Mouse (Mus musculus) right cerebral cortex, adult 2 months (tissue): Measurements from ENCODE around the gene Gm20708.

Source experiments
- DNase-seq, 2 experiments: peaks; one replicate each; pipeline ENCODE4 v3.0.0; 2021 to 2022; ENCODE audit warnings: low spot score in 2 of 2

Gm20708 gene

DNA sequence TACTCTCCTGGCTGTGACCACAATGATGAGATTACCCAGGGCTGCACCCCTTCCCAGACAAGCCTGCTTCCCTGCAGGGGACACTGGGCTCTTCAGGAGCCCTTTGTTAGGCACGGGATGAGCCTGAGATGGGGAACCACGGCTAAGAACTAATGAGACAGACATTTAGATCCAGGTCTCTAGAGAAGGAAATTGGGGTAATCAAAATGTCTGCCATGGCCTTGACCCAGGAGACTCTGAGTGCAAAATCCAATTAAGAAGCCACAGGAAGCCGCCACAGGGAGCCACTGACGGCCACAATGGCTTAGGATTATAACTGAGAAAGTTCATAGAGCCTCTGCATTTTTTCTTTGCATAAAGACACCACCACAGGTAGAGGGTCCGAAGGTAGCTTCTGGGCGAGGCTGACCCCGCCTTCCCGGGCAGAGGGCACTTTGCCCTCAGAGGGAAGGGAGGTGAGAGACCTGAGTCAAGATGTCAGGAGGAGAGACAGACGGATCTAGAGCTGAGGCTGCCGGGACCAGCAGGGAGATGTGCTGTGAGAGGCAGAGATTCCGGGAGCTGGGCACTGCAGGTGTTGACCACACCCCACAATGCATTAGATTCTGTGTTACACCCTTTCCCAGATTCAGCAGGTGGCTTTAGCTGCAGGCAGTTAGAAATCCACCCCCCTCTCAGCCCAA, 53.8 kb downstream of the Gm20708 start:
- DNase-seq: no peak

- DNase-seq: no peak
These were observed 55.3 kb downstream of the Gm20708 start for GRCm38 (mm10) chr11:117864805-117865204.

- DNase-seq: no peak
These were observed 56.5 kb downstream of the Gm20708 start for GRCm38 (mm10) chr11:117865988-117866387.

- DNase-seq: peak; percentile 76 to 82
These were observed 61.4 kb downstream of the Gm20708 start for GRCm38 (mm10) chr11:117870688-117871365.

- no peak for DNase-seq
These were observed 61.9 kb downstream of the Gm20708 start for GRCm38 (mm10) chr11:117871376-117871775.

- DNase-seq: no peak
These were observed 62.6 kb downstream of the Gm20708 start for GRCm38 (mm10) chr11:117871911-117872584.

- peak; percentile 83 to 84 for DNase-seq
These were observed 63.6 kb downstream of the Gm20708 start, which contains the start of gene Tha1 for GRCm38 (mm10) chr11:117872861-117873608. Tha1 (minus strand) TSS chr11:117873481.

- DNase-seq: no peak
These were observed 65.0 kb downstream of the Gm20708 start for GRCm38 (mm10) chr11:117874419-117874818.

- DNase-seq: no peak
These were observed 66.2 kb downstream of the Gm20708 start for GRCm38 (mm10) chr11:117875681-117876080.

DNA sequence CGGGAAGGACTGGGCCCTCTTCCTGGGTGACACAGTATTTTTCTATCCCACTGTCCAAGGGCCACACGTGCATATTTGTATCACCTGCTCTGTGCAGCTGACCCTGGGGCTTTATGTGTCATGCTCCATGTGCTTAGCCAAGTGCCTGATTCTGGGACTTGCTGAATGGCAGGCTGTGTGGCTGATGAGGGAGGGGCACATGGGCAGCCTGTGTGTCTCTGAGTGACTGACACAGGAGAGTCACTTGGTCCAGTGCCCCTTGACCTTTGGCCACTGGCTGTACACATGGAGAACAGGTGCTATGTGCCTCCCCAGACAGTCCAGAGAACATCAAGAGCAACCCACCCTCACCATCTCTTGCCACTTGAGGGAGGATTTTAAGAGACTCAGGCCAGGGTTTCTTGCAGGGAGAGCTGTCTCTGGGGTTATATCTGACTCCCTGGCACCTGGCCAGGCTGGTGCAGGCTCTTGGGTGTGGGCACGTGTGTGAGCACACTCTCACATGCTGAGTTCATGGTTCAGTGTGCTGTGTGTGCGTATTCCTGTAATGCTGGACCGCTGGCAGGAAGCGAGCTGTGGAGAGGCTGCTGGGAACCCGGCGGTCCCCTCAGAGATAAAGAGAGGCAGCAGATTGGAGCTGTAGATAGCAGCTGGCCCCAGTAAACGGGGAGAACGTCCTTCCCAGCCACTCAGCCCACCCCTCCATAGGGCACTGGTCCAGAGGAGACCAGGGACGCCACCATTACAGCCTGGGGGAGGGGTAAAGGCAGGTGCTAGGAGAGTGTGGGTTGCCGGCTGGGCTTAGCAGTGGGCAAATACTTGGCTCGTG, 68.7 kb downstream of the Gm20708 start:
- peak; percentile 29 to 42 for DNase-seq

GRCm38 (mm10) chr11:117878892-117879291, 69.4 kb downstream of the Gm20708 start:
- DNase-seq: no peak

DNA sequence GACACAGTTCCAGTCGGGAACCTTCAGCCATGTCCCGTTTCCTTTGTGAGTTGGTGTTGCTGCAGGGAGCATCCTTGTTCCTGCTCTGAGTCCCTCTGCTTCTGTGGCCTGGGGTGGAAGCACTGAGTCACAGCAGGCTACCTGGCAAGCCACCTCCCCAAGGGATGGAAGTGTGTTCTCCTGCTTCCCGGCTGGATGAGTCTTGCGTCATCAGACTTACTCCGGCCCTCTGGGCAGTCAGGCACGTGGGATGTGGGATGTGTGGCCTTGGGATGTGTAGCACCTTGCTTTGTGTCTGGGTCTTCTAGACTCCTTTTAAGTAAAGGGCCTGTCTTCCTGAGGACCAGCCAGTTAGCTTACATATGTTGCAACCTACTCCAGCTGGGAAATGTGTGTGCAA, 70.2 kb downstream of the Gm20708 start:
- no peak for DNase-seq

DNA sequence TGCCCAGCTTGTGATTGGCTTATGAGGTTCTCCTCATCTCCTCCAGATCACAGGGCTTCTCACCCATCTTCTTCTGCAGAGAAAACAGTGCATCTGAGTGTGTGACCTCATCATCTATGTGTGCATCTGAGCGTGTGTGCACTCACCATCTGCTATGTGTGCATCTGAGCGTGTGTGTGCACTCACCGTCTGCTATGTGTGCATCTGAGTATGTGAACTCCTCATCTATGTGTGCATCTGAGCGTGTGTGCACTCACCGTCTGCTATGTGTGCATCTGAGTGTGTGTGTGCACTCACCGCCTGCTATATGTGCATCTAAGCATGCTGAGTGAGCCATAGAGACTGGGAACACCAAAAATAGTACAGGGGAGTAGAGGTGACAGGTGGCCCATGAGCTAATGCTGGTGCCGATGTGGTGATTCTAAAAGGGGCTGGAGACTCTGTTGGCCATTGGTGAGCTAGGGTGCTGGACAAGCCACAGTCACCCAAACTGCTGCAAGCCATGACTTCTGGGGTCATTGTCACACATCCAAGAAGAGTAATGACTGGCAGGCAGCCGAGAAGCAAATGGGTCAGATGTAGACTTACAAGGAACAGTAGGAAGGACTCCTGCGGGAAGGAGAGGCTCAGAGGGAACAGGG, 71.0 kb downstream of the Gm20708 start:
- no peak for DNase-seq

DNA sequence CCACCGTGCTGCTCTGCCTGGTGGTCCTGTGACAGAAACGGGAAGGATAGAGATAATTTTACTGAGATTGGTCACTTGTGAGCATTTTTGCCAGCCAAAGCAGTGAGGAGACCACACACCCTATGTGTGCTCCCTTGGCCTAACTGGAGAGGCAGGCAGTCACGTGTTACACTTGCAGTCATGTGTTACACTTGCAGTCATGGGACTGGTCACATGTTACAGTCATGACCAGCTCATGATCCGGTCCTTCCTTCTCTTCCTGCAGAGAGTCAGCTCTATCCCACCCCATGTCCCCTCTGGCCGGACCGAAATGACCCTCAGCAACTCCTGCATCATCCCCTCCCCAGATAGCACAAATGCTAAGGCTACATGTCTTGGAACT, 71.5 kb downstream of the Gm20708 start:
- DNase-seq: no peak

DNA sequence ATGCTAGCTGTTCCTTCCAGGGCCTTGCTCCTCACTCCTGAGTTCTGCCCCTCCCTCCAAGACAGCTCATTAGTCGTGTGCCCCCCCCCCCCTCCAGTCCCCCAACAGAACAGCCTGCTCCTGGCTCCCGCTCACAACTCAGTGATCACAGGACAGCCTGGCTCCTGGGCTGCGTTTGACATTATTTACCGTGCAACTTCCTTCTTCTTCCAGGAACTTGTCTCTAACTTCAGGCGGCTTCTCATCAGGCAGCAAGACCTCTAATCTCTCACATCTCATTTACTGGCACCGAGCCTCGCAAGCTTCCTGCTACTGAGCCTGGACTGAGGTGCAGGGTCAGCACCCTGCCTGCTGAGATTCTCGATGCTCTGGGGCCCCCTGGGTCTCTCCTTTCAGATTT, 72.3 kb downstream of the Gm20708 start:
- DNase-seq: no peak

DNA sequence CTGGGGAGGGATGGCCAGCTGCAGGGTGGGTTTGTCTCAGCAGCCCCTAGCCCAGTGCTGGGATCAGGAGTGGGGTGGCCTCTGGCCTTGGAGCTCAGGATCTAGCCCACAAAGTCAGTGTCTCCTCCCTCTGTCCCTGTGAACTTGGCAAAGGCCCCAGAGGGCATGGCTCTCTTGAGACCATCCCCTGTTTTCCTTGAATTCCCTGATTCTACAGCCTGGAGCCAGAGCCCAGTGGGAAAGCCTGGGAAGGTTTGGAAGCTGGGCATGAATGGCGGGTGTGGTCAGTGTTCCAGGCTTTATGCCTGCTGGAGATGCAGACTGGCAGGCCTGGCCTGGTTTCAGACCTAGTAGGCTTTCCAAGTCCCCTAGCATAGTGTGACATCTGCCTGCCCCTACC, 72.7 kb downstream of the Gm20708 start:
- DNase-seq: no peak

- no peak for DNase-seq
These were observed 76.5 kb downstream of the Gm20708 start for GRCm38 (mm10) chr11:117886000-117886399.

GRCm38 (mm10) chr11:117888168-117888852, 78.8 kb downstream of the Gm20708 start:
- DNase-seq: no peak

DNA sequence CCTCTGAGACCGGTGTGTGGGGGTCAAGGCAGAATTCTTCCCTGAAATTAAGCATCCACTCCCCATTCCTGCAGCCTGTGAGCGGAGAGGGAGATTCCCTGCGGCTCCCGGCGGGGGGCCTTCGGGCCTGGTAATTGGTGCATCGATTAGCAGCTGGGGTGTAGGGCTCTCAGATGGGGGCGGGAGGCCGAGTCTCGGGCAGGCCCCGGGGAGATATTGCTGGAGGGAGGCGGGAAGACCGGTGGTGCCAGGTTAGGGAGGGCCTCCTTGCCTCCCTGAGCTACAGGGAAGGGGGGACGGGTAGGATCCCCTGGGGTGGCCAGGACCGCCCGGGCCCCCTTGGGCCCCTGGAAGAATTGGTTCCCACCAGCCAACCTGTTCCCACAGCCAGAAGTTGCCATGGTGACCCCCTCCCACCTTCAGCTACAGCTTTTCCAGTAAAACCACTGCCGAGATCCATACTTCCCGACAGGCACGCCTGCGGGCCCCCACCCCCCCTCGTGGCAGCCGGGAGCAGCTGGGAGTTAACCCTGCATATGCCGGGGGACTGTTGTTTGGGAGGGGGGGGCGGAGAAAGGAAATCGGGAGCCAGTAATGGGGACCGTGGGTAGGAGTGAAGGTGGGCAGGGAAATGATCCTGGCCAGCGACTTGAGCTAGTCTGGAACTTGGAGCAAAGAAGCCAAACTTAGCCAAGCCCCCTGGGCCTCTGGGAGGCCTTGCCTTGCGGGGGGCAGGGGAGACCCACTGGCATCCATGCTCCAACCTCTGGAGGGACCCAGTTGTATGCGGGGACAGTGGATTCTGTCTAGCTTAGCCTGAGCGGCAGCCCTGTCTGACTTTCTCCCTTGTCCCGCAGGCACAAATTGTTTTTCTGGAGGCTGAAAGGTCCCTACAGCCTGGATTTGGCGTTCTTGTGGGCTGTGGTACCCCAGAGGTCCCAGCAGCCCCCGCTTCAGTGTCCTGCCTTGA, 79.7 kb downstream of the Gm20708 start:
- peak; percentile 33 to 38 for DNase-seq
